Mouse (Mus musculus) C2C12 (cell line): ENCODE measurements at regions not wholly inside any gene's neighbourhood (a gene's known extent, or its start where the extent isn't known, plus 50 kb on each side); places are given as distances from the start of the nearest gene placed in this dataset.

Experiments
- H3K27me3 ChIP-seq: one replicate; pipeline ENCODE4 v1.6.1; 2011; ENCODE audit not compliant: control insufficient read depth, insufficient read depth, insufficient read length
- H3K36me3 ChIP-seq: one replicate; pipeline ENCODE4 v1.6.1; 2011; ENCODE audit not compliant: control insufficient read depth, insufficient read depth
- H3K4me3 ChIP-seq: one replicate; pipeline ENCODE4 v1.5.1; 2011; ENCODE audit warnings: mild to moderate bottlenecking, control low read depth; ENCODE audit not compliant: poor library complexity, insufficient read depth, severe bottlenecking
- H3K79me2 ChIP-seq: one replicate; pipeline ENCODE4 v1.6.1; 2011; ENCODE audit not compliant: control insufficient read depth, insufficient read depth
- H3K79me3 ChIP-seq: one replicate; pipeline ENCODE4 v1.6.1; 2011; ENCODE audit warnings: low read depth, control low read depth
- H3ac ChIP-seq: one replicate; pipeline ENCODE3; 2011; ENCODE audit warnings: low read depth; ENCODE audit not compliant: control insufficient read depth, insufficient read length
- CEBPB ChIP-seq: IDR thresholded peaks from one replicate; pipeline ENCODE4 v1.6.1; 2011; ENCODE audit warnings: low read depth, mild to moderate bottlenecking, control low read depth, moderate library complexity
- CTCF ChIP-seq: IDR thresholded peaks from one replicate; pipeline ENCODE4 v1.5.1; 2011; ENCODE audit not compliant: control insufficient read depth, insufficient read depth, insufficient read length
- FOSL1 ChIP-seq: IDR thresholded peaks from one replicate; pipeline ENCODE4 v1.8.0; 2011; ENCODE audit warnings: mild to moderate bottlenecking, low read length; ENCODE audit not compliant: poor library complexity, insufficient read depth, severe bottlenecking
- MAX ChIP-seq: IDR thresholded peaks from one replicate; pipeline ENCODE4 v1.6.1; 2011; ENCODE audit warnings: mild to moderate bottlenecking, control low read depth
- MYOD1 ChIP-seq: IDR thresholded peaks from one replicate; pipeline ENCODE4 v1.6.1; 2011; ENCODE audit warnings: low read depth; ENCODE audit not compliant: control insufficient read depth, insufficient read length
- MYOG ChIP-seq: IDR thresholded peaks from one replicate; pipeline ENCODE4 v1.6.1; 2011; ENCODE audit not compliant: control insufficient read depth, insufficient read length; ENCODE audit errors: extremely low read depth
- USF1 ChIP-seq: IDR thresholded peaks from one replicate; pipeline ENCODE4 v1.6.1; 2011; ENCODE audit warnings: low read depth, mild to moderate bottlenecking, control low read depth, moderate library complexity

DNA sequence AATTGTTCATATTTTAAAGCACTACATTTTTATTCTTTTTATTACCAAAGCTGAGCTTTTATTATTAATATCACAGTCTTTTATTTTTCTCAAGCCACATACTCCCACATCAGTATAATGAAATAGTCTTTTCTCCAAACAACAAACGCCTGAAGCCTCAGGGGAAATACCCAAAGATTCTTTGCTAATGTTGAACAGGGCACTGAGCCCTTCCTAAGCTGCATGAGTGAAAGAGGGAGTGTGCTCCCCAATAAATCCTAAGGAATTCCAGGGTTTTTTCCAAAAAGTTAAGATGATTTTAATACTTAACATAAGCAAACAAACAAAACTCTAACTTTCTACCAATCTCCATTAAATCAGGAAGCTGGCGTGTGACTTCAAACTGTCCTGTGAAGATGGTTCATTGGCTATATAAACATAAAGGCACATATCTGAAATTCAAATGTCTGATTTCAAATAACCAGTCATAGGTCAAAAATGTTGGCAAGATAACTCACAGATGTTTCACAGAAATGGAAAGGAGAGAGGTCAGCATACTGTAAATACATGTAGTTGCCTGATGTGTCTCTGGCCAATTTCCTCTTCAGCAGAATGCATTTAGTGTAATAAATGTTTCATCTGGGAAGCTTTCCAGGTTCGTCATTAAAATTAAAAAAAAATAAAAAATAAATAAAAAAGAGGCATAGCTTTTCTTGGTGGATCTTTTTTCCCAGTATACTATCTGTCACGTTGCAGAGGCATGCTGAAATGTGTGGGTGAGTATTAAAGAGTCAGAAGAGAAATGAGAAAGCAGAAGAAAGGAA, 568.6 kb downstream of the Car8 start:
- H3K79me3 ChIP-seq, result no peaks in the 10 kb centered on the region
- no peaks in the 10 kb centered on the region for H3K79me2 ChIP-seq
- no peak overlapping the region for H3ac ChIP-seq
- TF ChIP-seq MYOD1 (no peak), FOSL1 (no peak), MAX (no peak), USF1 (no peak), MYOG (no peak), CTCF (no peak), CEBPB (no peak)
- no peaks in the 10 kb centered on the region for H3K36me3 ChIP-seq
- H3K4me3 ChIP-seq, result no peak overlapping the region
- no peaks in the 10 kb centered on the region for H3K27me3 ChIP-seq

DNA sequence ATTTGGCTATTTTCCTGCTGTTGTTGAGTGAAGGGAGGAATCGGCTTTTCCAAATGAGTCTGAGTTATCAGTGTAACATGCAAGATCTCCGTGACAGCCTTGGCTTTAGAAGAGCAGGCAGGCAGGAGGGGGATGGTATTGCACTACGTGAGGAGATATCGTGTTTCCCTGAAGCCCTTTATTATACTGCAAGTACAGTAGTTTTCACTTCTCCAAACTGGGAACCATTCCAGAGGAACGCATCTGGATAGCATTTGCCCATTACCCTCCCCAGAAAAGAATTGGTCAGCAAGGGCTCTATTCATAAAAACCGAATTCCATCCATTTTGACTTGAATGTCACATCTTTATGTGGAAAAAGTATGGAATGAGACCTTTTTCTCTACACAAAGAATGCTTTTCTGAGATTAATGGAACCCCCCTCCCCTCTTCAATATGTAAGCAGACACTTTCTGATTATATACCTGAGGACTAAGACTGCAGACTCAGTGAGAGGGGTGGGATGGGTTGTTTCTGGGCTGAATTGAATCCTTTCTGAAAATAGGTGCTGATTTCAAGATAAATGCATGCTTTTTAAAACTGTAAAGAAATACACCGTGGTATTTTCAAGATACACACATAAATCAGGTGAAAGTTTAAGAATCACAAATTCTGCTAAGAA, 571.8 kb downstream of the Car8 start:
- H3K4me3 ChIP-seq, result no peak overlapping the region
- H3K27me3 ChIP-seq, result no peaks in the 10 kb centered on the region
- no peak overlapping the region for H3ac ChIP-seq
- H3K36me3 ChIP-seq, result no peaks in the 10 kb centered on the region
- no peaks in the 10 kb centered on the region for H3K79me3 ChIP-seq
- H3K79me2 ChIP-seq, result no peaks in the 10 kb centered on the region
- TF ChIP-seq MYOD1, result no peak

DNA sequence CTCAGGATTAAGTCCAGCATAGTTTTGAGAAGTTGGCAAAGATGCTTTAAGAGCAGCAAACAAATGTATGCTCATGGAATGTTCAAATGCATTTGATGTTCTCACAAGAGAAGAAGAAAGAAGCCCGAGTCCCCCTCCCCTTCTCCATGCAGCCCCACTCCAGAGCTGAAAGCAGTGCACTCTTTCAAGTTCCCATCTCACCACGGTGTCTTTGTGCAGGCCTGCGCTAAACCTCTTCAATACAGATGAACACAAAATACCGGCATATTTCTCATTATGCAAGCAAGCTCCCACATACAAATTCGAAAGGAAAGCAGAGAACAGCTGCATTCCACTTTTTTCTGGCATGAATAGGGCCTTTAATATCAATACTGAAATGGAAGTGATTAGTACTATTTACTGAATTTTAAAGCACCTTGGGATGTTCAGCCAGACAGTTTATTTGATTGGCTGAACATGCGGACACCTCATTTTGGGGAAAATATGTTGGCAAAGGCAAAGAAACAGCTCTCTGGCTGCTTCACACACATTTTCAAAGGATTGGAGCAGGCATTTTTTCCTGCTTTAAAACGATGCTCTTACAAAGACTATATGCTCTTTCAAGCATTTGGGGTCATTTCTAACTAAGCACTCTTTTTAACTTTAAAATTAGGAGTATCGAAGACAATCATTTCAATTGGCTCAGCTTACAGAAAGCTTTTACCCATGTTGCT, 595.8 kb downstream of the Car8 start:
- Histone ChIP-seq H3K4me3 (no peak overlapping the region), H3ac (no peak overlapping the region), H3K27me3 (no peaks in the 10 kb centered on the region), H3K36me3 (no peaks in the 10 kb centered on the region), H3K79me3 (no peaks in the 10 kb centered on the region), H3K79me2 (no peaks in the 10 kb centered on the region)
- TF ChIP-seq USF1, result no peak
- no peak for TF ChIP-seq CTCF
- TF ChIP-seq CEBPB, result no peak
- no peak for TF ChIP-seq MAX
- TF ChIP-seq MYOD1, result no peak
- no peak for TF ChIP-seq MYOG
- TF ChIP-seq FOSL1, result no peak

DNA sequence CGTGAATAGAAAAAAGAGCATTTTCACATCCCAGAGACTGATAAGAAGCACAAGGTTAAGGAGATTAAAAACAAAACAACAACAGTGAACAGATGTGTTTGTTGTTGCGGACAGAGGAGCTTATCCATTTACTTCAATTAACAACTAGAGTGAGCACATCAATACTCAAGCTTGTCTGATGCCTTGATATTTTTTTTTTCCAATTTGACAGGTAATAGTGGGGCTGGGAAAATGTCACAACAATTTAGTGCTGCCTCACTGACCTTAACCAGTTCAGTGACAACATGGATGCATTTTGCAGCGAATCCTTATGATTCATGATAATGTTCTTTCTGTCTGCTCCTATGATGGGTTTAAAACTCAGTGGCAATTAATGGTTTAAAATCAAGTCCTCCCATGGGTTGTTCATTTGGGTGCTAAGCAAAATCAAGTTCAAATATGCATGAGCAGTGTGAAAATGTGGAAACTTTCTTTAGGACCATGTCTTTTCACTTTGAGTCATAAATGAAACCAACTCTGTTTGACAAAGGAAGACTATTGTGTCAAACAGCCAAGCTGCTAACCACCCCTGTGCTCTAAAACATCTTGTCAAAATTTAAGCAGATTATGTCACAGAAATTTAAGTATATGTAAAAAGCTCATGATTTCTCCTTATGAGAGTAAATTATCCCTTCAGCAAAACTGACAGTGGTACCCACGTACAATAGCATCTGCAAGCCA, 641.0 kb downstream of the Car8 start:
- H3ac ChIP-seq, result no peak overlapping the region
- H3K27me3 ChIP-seq, result no peaks in the 10 kb centered on the region
- TF ChIP-seq CEBPB (no peak), CTCF (no peak), FOSL1 (no peak), MYOD1 (no peak), MYOG (no peak), MAX (no peak), USF1 (no peak)

DNA sequence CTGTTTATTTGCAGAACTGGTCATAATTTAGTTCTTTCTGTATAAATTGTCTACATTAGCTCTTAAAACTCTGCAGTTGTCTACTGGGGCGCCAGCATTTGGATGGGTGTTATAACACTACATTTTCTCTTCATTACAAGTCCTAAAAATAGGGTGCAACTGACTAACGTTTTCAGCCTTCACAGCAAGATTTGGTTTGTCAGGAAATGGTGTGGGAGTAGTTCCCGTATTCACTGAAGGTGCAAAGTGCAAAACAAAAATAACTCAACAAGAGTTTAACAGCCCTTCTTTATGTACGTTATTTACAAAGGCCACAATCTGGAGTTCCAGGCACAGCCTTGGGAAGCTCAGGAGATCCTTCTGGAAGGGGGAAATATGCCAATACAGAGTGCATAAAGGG, 642.7 kb downstream of the Car8 start:
- H3K36me3 ChIP-seq, result no peaks in the 10 kb centered on the region
- H3K27me3 ChIP-seq, result no peaks in the 10 kb centered on the region
- H3ac ChIP-seq, result no peak overlapping the region
- H3K4me3 ChIP-seq, result no peak overlapping the region
- TF ChIP-seq MYOD1 (no peak), CTCF (no peak), MYOG (no peak), USF1 (no peak)
- no peaks in the 10 kb centered on the region for H3K79me2 ChIP-seq
- no peaks in the 10 kb centered on the region for H3K79me3 ChIP-seq

More for the DNA sequence above, 641.0 kb downstream of the Car8 start:
- H3K79me2 ChIP-seq, result no peaks in the 10 kb centered on the region
- no peak overlapping the region for H3K4me3 ChIP-seq
- H3K79me3 ChIP-seq, result no peaks in the 10 kb centered on the region
- H3K36me3 ChIP-seq, result no peaks in the 10 kb centered on the region
